Mouse (Mus musculus) CD4-positive, CD25-positive, alpha-beta regulatory T cell, adult 2 months (primary cell): ENCODE results near the gene Trak1.
A peak's percentile ranks its signal among the peaks of the same experiment; 100 is the strongest.

Experiments used
- DNase-seq: peaks from one replicate; pipeline ENCODE4 v3.0.0-alpha.2; 2012; ENCODE audit warnings: low read depth, low spot score

The Trak1 gene

DNA sequence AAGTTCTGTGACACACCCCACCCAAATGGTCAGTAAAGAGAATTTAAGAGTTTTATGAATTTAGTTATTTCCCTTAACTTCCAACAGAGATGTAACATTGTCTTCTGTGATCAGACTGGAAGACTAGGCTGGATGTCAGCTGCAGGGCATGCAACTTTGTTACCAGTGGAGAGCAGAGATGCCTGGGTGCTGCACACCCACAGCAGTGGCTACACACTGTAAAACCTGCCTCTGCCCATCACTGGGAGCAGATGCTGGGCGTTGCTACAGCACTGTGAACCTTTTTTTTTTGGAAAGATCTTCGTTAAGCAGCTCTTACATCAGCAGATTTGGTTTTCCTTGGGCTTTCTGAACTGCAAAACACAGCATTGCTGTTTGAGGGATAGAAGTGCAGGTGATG, 97.6 kb downstream of the Trak1 start:
- no peak for DNase-seq

DNA sequence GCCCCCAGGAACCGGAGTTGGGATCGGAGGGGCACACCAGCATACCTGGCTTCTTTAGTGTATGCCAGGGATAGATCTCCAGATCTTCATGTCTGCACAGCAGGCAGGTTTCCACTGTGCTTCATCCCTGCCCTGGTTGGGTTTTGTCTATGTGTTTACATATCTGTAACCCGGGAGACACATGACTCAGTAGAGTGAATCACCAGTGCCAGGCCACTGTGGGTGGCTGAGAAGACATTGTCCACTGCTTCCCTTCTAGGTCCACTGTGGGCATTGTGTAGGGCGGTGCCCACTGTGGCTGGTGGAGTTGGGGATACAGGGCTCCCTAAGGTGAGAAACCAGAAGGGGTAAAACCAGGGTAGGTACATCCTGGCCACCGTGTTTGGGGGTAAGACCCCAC, 98.5 kb downstream of the Trak1 start:
- DNase-seq: no peak

GRCm38 (mm10) chr9:121398100-121398760, 100.9 kb downstream of the Trak1 start:
- DNase-seq: no peak

GRCm38 (mm10) chr9:121398761-121399160, 101.5 kb downstream of the Trak1 start:
- DNase-seq: no peak

GRCm38 (mm10) chr9:121400608-121401007, 103.3 kb downstream of the Trak1 start:
- no peak for DNase-seq

- no peak for DNase-seq
Observed at GRCm38 (mm10) chr9:121403157-121403671, 105.9 kb downstream of the Trak1 start.

- DNase-seq: no peak
Observed at GRCm38 (mm10) chr9:121403699-121404098, 106.4 kb downstream of the Trak1 start.

DNA sequence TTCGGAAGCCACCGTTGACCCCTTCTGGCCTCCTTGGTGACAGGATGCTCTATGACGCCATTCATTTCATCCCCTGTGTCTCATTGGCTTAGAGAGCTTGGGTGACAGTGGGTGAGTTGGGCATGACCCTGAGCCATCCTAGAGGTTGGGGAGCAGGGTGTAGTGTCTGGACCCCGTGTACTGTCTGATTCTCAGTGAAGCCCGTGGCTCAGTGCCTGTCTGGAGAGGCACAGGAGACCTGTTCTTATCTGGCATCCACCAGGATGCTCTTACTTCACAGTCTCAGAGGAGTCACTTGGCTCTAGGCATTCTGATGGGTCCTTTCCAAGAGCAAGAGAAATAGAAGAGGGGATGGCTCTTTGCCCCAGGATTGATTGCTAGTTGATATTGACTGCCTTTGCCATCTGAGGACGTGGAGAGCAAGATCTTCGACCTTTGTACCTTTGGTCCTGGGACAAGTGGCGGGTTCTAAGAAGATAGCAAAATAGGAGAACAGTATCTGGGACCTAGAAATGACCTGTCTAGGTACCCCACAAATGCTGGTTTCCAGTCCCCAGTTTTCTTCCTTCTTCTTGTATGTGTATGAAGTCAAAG, 107.9 kb downstream of the Trak1 start:
- no peak for DNase-seq

GRCm38 (mm10) chr9:121405792-121406191, 108.5 kb downstream of the Trak1 start:
- no peak for DNase-seq

DNA sequence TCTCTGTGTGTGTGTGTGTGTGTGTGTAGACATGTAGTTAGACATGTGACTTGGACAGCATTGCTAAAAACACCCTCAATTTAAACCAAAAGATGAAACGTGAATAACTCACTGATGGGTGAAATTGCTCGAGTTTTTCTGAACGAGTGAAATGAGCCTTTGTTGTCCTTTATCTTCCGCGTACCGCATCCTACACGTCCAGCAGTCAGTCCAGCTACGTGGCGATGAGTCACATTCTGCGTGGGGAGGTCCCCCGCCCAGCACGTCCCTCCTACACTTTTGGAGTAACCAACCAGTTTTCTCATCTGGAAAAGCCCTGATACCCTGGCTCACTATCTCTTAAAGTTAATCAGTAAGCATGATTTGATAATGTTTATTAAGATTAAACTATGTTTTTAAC, 116.9 kb downstream of the Trak1 start:
- peak; percentile 20 for DNase-seq

DNA sequence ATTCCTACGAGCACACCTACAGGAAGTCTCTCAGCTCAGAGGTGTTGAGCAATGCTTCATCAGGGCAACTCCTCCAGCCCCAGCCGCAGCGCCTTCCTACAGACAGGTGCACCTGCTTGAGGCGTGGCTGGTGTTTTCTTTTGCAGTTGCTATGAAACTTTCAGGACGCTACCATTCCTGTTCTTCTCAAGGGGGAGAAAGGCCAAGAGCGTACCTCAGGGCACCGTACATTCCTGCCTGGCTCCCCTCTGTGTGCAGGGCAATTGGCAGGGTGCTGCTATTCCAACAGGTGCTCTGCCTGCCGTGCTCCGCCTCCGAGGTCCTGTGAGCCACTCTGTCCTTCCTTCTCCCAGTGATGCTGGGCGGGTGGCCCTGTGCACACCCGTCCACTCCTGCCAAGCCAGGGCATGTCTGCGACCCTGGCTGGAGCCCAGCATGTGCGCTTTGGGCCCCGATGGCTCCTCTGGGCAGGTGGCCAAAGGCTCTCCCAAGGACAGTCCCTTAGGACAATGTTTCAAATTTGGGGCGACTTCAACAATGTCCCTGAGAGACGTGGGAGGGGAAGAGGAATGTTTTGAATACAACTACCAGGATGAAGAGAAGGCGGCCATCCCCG, 118.4 kb downstream of the Trak1 start:
- DNase-seq: no peak

DNA sequence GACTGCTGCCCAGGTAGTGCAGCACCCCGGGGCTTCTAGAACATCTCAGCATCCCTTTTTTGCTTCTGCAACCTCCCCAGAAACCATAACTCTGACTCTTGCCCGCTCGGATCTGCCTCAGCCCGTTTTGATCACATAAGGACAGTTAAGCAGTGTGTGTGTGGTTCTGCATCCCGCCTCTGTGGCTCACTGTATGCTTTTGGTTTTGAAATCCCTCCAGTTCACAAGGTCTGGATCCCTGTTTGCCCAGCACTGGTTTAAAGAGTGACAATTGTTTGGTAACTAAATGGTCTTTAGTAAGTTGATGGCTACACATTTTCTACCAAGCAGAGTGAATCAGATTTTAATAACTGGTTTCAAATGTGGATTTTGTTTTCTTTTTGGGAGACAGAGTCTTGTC, 119.2 kb downstream of the Trak1 start:
- no peak for DNase-seq

GRCm38 (mm10) chr9:121416872-121417637, 119.8 kb downstream of the Trak1 start:
- DNase-seq: no peak

GRCm38 (mm10) chr9:121419011-121419410, 121.7 kb downstream of the Trak1 start:
- DNase-seq: no peak

DNA sequence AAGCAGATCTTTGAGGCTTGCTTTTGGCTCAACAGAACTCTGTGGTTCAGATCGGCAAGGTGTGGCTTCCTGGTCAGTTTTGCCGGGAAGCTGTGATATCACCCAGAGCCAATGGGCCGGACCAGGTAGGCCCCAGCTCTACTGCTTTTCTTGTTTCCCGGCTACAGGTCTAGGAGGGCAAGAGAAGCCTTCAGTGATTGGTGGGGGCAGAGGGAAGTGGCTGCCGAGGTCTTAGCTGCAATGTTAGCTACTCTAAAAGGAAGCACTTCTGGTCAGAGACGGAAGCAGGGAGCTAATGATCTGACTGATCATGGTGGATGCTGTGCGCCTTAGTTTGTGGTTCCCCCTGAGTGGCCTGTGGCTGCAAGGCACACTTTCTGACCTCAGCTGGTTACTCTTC, 122.3 kb downstream of the Trak1 start:
- no peak for DNase-seq

GRCm38 (mm10) chr9:121420817-121421216, 123.5 kb downstream of the Trak1 start:
- DNase-seq: no peak

DNA sequence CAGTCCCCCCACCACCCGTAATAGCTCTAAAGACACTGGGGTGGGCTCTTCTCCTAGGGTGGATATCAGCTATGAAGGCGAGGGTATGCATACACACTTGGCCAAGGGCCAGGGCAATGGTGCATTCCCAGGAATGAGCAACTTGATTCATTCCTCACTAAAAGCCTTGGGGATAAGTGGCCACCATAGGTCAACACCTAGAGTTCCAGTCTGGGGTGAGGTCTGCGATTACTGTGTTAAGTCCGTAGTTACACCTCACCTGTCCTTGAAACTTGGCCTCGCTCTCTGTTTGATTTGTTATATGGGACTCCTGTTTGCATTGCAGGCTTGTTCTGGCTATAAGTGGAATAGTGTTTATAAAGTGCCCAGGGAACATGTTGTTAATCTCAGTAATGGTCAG, 125.1 kb downstream of the Trak1 start:
- no peak for DNase-seq

- DNase-seq: no peak
Observed at GRCm38 (mm10) chr9:121423621-121424020, 126.3 kb downstream of the Trak1 start.

DNA sequence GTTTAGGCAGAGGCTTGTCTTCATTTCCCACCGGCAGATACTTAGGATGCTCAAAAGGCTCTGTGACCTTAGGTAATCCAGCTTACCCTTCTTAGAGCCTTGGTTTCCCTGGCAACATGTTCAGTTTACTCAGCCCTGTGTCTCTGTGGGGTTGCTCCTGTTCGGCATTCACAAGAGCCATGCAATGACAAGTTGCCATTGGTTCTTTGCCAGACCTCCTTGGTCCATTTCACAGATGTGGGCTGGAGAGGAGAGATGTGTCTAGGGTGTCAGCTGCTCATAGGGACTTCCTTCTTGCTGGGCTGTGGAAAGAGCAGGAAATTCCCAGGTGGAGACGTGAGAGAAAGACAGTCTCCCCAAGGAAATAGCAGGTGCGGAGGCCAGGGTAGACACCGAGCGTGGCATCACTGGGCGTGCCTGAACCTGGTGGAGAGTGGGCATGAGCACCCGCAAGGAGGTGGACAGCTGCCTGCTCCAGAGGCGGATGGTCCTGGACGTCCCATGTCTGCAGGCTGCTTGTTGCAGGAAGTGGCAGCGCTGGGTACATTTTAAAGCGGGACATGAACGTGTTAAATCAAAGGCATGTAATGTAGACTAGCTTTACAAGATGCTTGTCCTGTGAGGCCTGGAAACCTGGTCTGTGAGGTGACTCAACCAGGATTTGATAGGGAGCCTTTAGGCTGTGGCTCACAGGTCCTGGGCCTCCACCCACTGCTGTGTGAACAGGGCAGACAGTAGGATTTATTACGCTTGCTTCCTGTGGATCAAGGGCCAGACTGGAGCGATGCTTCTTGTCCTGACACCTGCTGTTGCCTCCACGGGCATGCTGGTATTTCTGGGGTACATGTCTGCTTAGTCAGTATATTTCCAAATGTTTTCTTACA, 127.2 kb downstream of the Trak1 start:
- DNase-seq: no peak

GRCm38 (mm10) chr9:121426451-121426850, 129.1 kb downstream of the Trak1 start:
- peak; percentile 37 for DNase-seq

DNA sequence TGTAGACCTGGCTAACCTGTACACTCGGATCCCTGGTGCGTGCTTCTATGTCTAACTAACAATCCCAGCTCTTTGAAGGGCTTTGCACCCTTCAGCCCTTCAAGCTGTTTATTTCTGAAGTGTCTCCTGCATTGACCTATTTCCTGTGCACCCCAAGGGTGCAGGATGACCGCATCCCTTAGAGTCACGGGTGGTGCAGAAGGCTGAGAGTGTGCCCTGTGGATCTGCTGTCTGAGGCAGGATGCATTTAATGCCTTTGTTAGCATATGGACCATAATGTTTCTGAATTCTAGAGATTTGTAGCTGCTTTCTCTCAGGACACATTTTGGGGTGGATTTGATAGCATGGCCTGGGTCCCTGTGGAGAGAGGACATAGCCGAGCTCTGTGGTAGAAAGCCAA, 129.6 kb downstream of the Trak1 start:
- DNase-seq: no peak
